Comparison of ENCODE assay signal across 8 mouse cellular contexts in genomic region chr6:31317741-31318225, GRCm38 (mm10).
A peak's percentile ranks its signal among the peaks of the same experiment; 100 is the strongest.
DNase-seq lines count a peak whose midpoint lies in the region; ATAC-seq and TF ChIP-seq lines count a peak whose summit lies in the region.

No protein-coding gene starts in this region.

- no peak for TF ChIP-seq CTCF in kidney, postnatal 0 days (IDR thresholded peaks at IDR 0.05; ENCODE audit: low read depth)

- ATAC-seq in kidney, postnatal 0 days (replicated peaks; ENCODE audit: low FRiP score, low read depth) = no peak

- H3K36me3 ChIP-seq in heart, embryonic 10.5 days = no peaks in the 10 kb centered on the region
- no peaks in the 10 kb centered on the region for H3K36me3 ChIP-seq in kidney, postnatal 0 days (ENCODE audit: insufficient read depth, low read length)

- WGBS in heart, embryonic 10.5 days = 6% methylated on average over 12 of the region's 12 CpGs
- 5% methylated on average over 12 of the region's 12 CpGs for WGBS in kidney, postnatal 0 days

- no peaks in the 10 kb centered on the region for H3K27me3 ChIP-seq in heart, embryonic 10.5 days (ENCODE audit: insufficient read depth, poor library complexity, severe bottlenecking)
- no peaks in the 10 kb centered on the region for H3K27me3 ChIP-seq in kidney, postnatal 0 days (ENCODE audit: insufficient read depth, low read length)

- H3K9ac ChIP-seq in kidney, postnatal 0 days (ENCODE audit: low read depth, low read length) = peak overlapping the region; percentile 23; the same call in 1 of the 2 replicates

- H3K9me3 ChIP-seq in heart, embryonic 10.5 days = no peaks in the 10 kb centered on the region
- H3K9me3 ChIP-seq in kidney, postnatal 0 days (replicated peaks; ENCODE audit: low read length) = no peaks in the 10 kb centered on the region

- DNase-seq in urinary bladder, adult 2 months (ENCODE audit: low spot score) = peak; percentile 26
- DNase-seq in urinary bladder, postnatal 4 days (ENCODE audit: low spot score in 2 of 2) = no peak
- no peak for DNase-seq in heart, embryonic 10.5 days (ENCODE audit: low spot score)
- peak; percentile 54 for DNase-seq in kidney, postnatal 0 days (ENCODE audit: low spot score)
- peak; percentile 53 for DNase-seq in lung, postnatal 14 days
- DNase-seq in ovary, postnatal 14 days (ENCODE audit: low spot score) = no peak
- DNase-seq in cerebellum, adult 18-20 months = no peak
- DNase-seq in urinary bladder, postnatal 25 days (ENCODE audit: low spot score) = no peak

- H3K4me2 ChIP-seq in kidney, postnatal 0 days (ENCODE audit: low read length) = peak overlapping the region; percentile 58

- peak overlapping the region; percentile 46 for H3K4me3 ChIP-seq in heart, embryonic 10.5 days
- peak overlapping the region; percentile 26 for H3K4me3 ChIP-seq in kidney, postnatal 0 days (replicated peaks; ENCODE audit: low read depth, low read length)

- peaks cover 17% of the 10 kb centered on the region for H3K4me1 ChIP-seq in heart, embryonic 10.5 days
- 0 out of 2 replicates have a peak, but pooled peaks cover 4% of the 10 kb centered on the region for H3K4me1 ChIP-seq in kidney, postnatal 0 days (replicated peaks; ENCODE audit: insufficient read depth, low read length)

- H3K27ac ChIP-seq in heart, embryonic 10.5 days = peak overlapping the region; percentile 60
- peak overlapping the region; percentile 88 for H3K27ac ChIP-seq in kidney, postnatal 0 days

Comparison
In these comparisons a context has a peak if more than half of its experiments do, and no peak if none do; other contexts are left out.
1. DNase-seq: peak in urinary bladder, adult 2 months (single experiment), kidney, postnatal 0 days (single experiment) and lung, postnatal 14 days (single experiment); none in urinary bladder, postnatal 4 days (0 of 2), heart, embryonic 10.5 days (single experiment), ovary, postnatal 14 days (single experiment), cerebellum, adult 18-20 months (0 of 2) and urinary bladder, postnatal 25 days (single experiment).